Mouse (Mus musculus): ENCODE data around the gene Olfr1222.
"Not testable (repeated sequence)": the region's sequence is repeated elsewhere in the genome, so short reads cannot be mapped to it uniquely, and the experiment has no call there.

Olfr1222 gene

GRCm38 (mm10) chr2:89132954-89133353 is at the start of gene Olfr1222:
TSS of gene Olfr1222 (minus strand) at chr2:89133054.
- CTCF ChIA-PET = no interaction called here

- CTCF ChIA-PET = no interaction called here
These were observed 41.7 kb upstream of the Olfr1222 start, which contains the start of gene Olfr1225 for GRCm38 (mm10) chr2:89174569-89174968. TSS of gene Olfr1225 (minus strand) at chr2:89174669.

DNA sequence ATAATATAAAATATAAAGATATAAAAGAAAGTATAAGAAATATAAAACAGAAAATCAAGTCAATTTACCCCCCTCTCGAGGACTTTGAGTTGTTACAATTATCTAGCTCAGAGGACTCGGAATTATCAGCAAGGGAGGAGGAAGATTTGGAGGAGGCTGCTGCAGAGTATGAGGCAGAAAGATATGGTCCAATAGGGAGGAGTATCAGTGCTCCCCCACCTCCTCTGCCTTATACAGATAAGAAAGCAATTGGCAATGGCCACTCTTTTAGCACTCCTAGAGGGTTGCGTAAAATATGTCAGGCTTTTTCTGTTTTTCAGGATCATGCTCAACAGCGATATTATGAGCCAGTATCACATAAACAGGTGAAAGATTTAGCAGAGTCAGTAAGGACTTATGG is 31.9 kb upstream of the Olfr1222 start:
- CTCF ChIA-PET = not testable (repeated sequence)

DNA sequence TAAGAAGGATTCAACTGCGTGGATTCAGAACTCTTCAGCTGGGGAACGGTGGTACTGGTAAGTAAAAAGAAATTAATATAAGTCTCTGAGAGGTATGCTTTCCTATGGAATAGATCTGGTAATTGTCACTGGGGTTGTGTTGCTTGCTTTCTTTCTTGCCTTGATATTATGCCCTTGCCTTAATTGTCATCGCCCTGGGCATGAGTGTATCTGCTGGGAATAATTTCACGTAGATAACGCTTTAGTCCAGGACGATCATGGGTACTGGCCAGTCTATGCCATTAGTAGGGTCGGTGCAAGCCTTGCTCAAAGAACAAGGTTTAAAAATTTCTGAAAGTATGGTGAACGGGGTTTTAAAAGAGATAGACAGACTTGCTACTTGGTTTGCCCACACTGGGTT is 31.1 kb upstream of the Olfr1222 start, which contains the start of gene Olfr1224-ps1:
Gene Olfr1224-ps1 (minus strand): TSS at position 101 of the 400 bp plus-strand sequence.
- CTCF ChIA-PET = not testable (repeated sequence)

- CTCF ChIA-PET = no interaction called here
These were observed 18.6 kb upstream of the Olfr1222 start, which contains the start of gene Olfr1223 for GRCm38 (mm10) chr2:89151460-89151859. TSS of gene Olfr1223 (minus strand) at chr2:89151560.

DNA sequence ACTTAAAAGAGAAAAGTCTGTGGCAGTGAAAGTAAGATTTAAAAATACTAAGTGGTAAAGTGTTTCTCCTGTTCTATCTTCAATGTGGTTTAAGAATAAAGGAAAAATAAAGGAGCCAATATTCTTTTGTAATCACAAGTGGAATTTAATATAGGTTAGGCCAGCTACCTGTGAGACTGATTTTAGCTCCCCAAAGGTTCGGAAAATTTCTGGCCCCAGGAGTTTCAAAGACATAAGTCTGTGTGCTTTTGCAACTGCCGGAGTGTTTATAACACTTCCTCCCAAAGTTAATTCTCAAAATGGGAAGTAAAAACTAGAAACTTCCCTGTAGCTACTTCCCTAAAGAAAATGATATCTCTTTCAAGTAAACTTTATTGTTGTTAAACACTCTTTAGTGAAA is 15.7 kb downstream of the Olfr1222 start, which contains the start of gene Olfr1221:
Gene Olfr1221 (minus strand): TSS at position 101 of the 400 bp plus-strand sequence.
- CTCF ChIA-PET = no interaction called here

DNA sequence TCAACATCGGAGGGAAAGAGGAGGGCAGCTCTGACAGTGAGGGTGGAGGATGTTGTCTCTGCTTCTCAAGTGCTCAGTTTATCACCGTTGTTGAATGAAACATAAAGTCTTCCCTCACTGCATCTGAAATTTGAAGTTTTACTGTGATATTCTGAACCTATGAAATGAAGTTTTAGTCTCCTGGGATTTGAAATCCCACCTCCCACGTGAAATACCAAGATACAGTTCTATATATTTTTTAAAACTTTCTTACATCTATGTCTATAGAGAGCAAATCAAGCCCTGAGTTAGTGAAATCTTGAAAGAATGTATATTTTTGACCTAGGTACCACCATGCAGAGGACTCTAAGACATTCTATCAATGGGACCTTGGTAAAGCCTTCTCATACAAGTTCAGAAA is 26.1 kb downstream of the Olfr1222 start, which contains the start of gene Olfr1220:
Gene Olfr1220 (minus strand): TSS at position 101 of the 400 bp plus-strand sequence.
- CTCF ChIA-PET = no interaction called here

DNA sequence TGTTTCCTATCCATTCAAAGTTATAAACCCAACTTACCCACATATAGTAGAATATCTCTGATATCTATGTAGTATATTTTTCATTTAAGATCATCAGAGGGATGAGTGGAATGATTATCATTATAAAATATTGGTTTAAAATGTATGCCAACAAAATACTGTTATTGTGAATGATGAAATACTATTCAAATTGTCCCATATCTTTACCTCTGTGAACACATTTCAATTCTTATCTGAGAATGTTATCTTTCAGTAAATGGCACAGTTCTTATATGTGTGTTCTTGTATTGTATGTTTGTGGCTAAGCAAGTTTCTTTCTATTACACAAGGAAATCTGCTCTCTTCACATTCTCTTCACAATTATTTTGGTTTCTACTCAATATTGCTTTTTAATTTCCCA is 27.2 kb downstream of the Olfr1222 start:
- CTCF ChIA-PET = no interaction called here

DNA sequence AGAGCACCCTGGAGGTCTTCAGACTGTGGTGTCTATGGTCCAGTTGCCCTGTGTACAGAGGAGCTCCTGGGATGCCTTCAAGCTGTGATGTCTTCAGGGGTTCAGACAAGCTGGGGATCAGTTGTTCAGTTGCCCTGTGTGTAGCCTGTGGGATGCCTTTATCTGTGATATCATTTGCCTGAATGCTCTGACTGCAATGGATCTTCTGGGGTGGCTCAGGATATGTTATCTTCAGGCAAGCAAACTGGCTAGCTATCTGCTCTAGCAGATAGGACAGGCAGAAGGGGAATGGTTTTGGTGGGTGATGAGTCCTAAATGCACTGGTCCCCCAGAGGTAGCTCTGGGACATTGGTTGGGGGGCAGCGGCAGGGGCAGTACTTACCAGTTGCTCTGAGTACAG is 39.0 kb downstream of the Olfr1222 start:
- CTCF ChIA-PET = no interaction called here

GRCm38 (mm10) chr2:89083413-89083812 is 49.4 kb downstream of the Olfr1222 start, which contains the start of gene Olfr1219:
TSS of gene Olfr1219 (minus strand) at chr2:89083513.
- CTCF ChIA-PET = no interaction called here

- CTCF ChIA-PET = no interaction called here
These were observed 51.4 kb downstream of the Olfr1222 start for GRCm38 (mm10) chr2:89081487-89081886.

Measured in spleen, embryonic (tissue).